In genomic region chr13:104176874-104177273, GRCm38 (mm10) we compare ENCODE assay signal across 10 mouse cellular contexts. TPM values are rescaled to one million over a fixed set of nuclear protein-coding genes. Genes with fewer than 3 reads are reported as not detected.
DNase-seq lines count a peak whose midpoint lies in the region; ATAC-seq and TF ChIP-seq lines count a peak whose summit lies in the region.
"Had no signal": no experiment of that assay in that cellular context is flagged by ENCODE, and none has a peak within 500 bp of the region (broad histone marks: within the 10 kb centered on the region; RNA-seq: fewer than 3 reads in every experiment).

No protein-coding gene starts in this region.

- H3K27ac ChIP-seq in heart, postnatal 0 days (ENCODE audit: low read depth): no peak overlapping the region
- H3K27ac ChIP-seq in bone marrow macrophage, adult 2 months (ENCODE audit: insufficient read depth, low read depth, low read length): no peak overlapping the region
- H3K27ac ChIP-seq in hindbrain, postnatal 0 days: no peak overlapping the region
- H3K27ac ChIP-seq in midbrain, embryonic 15.5 days: no peak overlapping the region

- WGBS in heart, postnatal 0 days: 53% methylated on average over 3 of the region's 3 CpGs
- 81% methylated on average over 3 of the region's 3 CpGs for WGBS in hindbrain, postnatal 0 days
- 76% methylated on average over 3 of the region's 3 CpGs for WGBS in midbrain, embryonic 15.5 days

- H3K36me3 ChIP-seq in heart, postnatal 0 days (replicated peaks; ENCODE audit: control insufficient read depth, insufficient read depth, low read length): peaks cover 9% of the 10 kb centered on the region; the same call in 1 of the 2 replicates
- 0 out of 2 replicates have a peak, but pooled peaks cover 5% of the 10 kb centered on the region for H3K36me3 ChIP-seq in hindbrain, postnatal 0 days (ENCODE audit: insufficient read depth, low read length)
- 0 out of 2 replicates have a peak, but pooled peaks cover 2% of the 10 kb centered on the region for H3K36me3 ChIP-seq in midbrain, embryonic 15.5 days (replicated peaks)

- TF ChIP-seq POLR2A in bone marrow macrophage, adult 2 months (IDR thresholded peaks at IDR 0.05; ENCODE audit: borderline replicate concordance, low read depth, low read length): no peak

- peak overlapping the region; percentile 94 for H3K4me2 ChIP-seq in heart, postnatal 0 days (ENCODE audit: low read depth, low read length)
- H3K4me2 ChIP-seq in hindbrain, postnatal 0 days (ENCODE audit: low read depth, low read length): peak overlapping the region; percentile 75
- peak overlapping the region; percentile 89 for H3K4me2 ChIP-seq in midbrain, embryonic 15.5 days

- H3K4me1 ChIP-seq in heart, postnatal 0 days (ENCODE audit: control insufficient read depth, insufficient read depth): peaks cover 14% of the 10 kb centered on the region
- H3K4me1 ChIP-seq in bone marrow macrophage, adult 2 months (ENCODE audit: control insufficient read depth, insufficient read depth, low read length): peaks cover 4% of the 10 kb centered on the region; the same call in 1 of the 2 replicates
- peaks cover 5% of the 10 kb centered on the region; the same call in 1 of the 2 replicates for H3K4me1 ChIP-seq in hindbrain, postnatal 0 days (ENCODE audit: insufficient read depth, low read length)
- peaks cover 18% of the 10 kb centered on the region for H3K4me1 ChIP-seq in midbrain, embryonic 15.5 days

- intact Hi-C loops in heart, postnatal 14 days (cut with DNase I): loop anchor here (5.0 kb wide), 1 partner anchor 50 kb away; the partner anchor contains the start of genes Cenpk and Ppwd1

- TF ChIP-seq CTCF in heart, postnatal 0 days (IDR thresholded peaks at IDR 0.05; ENCODE audit: low read depth): no peak
- no peak for TF ChIP-seq CTCF in bone marrow macrophage, adult 2 months (IDR thresholded peaks at IDR 0.05; ENCODE audit: low read depth, low read length)
- TF ChIP-seq CTCF in hindbrain, postnatal 0 days (IDR thresholded peaks at IDR 0.05; ENCODE audit: low read depth): no peak

- no peak for TF ChIP-seq EP300 in heart, postnatal 0 days (IDR thresholded peaks at IDR 0.05; ENCODE audit: low read depth)

- no peaks in the 10 kb centered on the region for H3K27me3 ChIP-seq in heart, postnatal 0 days (ENCODE audit: control insufficient read depth, insufficient read depth, low read length)
- no peaks in the 10 kb centered on the region for H3K27me3 ChIP-seq in hindbrain, postnatal 0 days (ENCODE audit: insufficient read depth, low read length)
- no peaks in the 10 kb centered on the region for H3K27me3 ChIP-seq in midbrain, embryonic 15.5 days (replicated peaks)

- no peak for ATAC-seq in heart, postnatal 0 days (ENCODE audit: insufficient read depth, low read depth)
- no peak for ATAC-seq in hindbrain, postnatal 0 days
- no peak for ATAC-seq in midbrain, embryonic 15.5 days (replicated peaks)

- no peak overlapping the region for H3K9ac ChIP-seq in heart, postnatal 0 days (replicated peaks; ENCODE audit: low read depth, low read length)
- H3K9ac ChIP-seq in hindbrain, postnatal 0 days (replicated peaks; ENCODE audit: low read length): 0 out of 2 replicates have a peak overlapping the region, but pooled peaks have one; percentile 28
- no peak overlapping the region for H3K9ac ChIP-seq in midbrain, embryonic 15.5 days

- H3K9me3 ChIP-seq in heart, postnatal 0 days (replicated peaks; ENCODE audit: control insufficient read depth, low read length): no peaks in the 10 kb centered on the region
- H3K9me3 ChIP-seq in hindbrain, postnatal 0 days (ENCODE audit: low read length): no peaks in the 10 kb centered on the region
- H3K9me3 ChIP-seq in midbrain, embryonic 15.5 days: no peaks in the 10 kb centered on the region

- no peak for DNase-seq in heart, postnatal 0 days (ENCODE audit: low spot score)
- no peak for DNase-seq in heart, postnatal 14 days
- DNase-seq in hindbrain, postnatal 0 days (ENCODE audit: low spot score): no peak
- DNase-seq in adrenal gland, adult 18-20 months (ENCODE audit: low spot score in 2 of 2): no peak
- DNase-seq in frontal cortex, postnatal 10 days (ENCODE audit: low spot score in 2 of 2): no peak
- no peak for DNase-seq in cerebellum, adult 9-11 months
- DNase-seq: cerebellum, postnatal 36 days; right cerebral cortex, postnatal 4 days had no signal

- H3K4me3 ChIP-seq in heart, postnatal 0 days (ENCODE audit: low read depth, low read length): peak overlapping the region; percentile 98
- peak overlapping the region; percentile 42 for H3K4me3 ChIP-seq in bone marrow macrophage, adult 2 months (ENCODE audit: insufficient read depth, low read length)
- peak overlapping the region; percentile 94; the same call in 1 of the 2 replicates for H3K4me3 ChIP-seq in hindbrain, postnatal 0 days (ENCODE audit: low read length)
- H3K4me3 ChIP-seq in midbrain, embryonic 15.5 days: peak overlapping the region; percentile 23

RNA-seq across cellular contexts. Expression of gene Trappc13, which starts 1.4 kb away (rescaled TPM):
- total RNA-seq in heart, postnatal 0 days (2014; rRNA removed; ENCODE audit: low replicate concordance): 28.3 and 35.4 TPM in 2 replicates
- polyA plus RNA-seq in heart, postnatal 0 days (2015; fragmentation: Nextera tagmentation; extraction: Ambion mirVana): 33.1 and 38.8 TPM in 2 replicates
- total RNA-seq in heart, postnatal 14 days (2021): 10 to 100 TPM; 32.9 to 36.9 TPM
- 28.1 and 33.0 TPM in 2 replicates for polyA plus RNA-seq in bone marrow macrophage, adult 2 months (2012; ENCODE audit: insufficient read depth, insufficient read length, missing spikeins)
- total RNA-seq in hindbrain, postnatal 0 days (2014; rRNA removed): 26.0 and 27.7 TPM in 2 replicates
- polyA plus RNA-seq in hindbrain, postnatal 0 days (2015; fragmentation: Nextera tagmentation; extraction: Ambion mirVana): 41.9 and 46.6 TPM in 2 replicates
- 55.9 and 58.7 TPM in 2 replicates for polyA plus RNA-seq in midbrain, embryonic 15.5 days (2015; fragmentation: Nextera tagmentation; extraction: Ambion mirVana)
- total RNA-seq in adrenal gland, adult 18-20 months (2021): 10 to 100 TPM; 58.9 to 72.0 TPM

RNA-seq across cellular contexts. Expression of gene Trim23, which starts 1.7 kb away (rescaled TPM):
- 16.8 and 20.6 TPM in 2 replicates for total RNA-seq in heart, postnatal 0 days (2014; rRNA removed; ENCODE audit: low replicate concordance)
- polyA plus RNA-seq in heart, postnatal 0 days (2015; fragmentation: Nextera tagmentation; extraction: Ambion mirVana): 13.2 and 14.3 TPM in 2 replicates
- total RNA-seq in heart, postnatal 14 days (2021): 10 to 100 TPM; 18.8 to 20.6 TPM
- polyA plus RNA-seq in bone marrow macrophage, adult 2 months (2012; ENCODE audit: insufficient read depth, insufficient read length, missing spikeins): 10.9 and 12.3 TPM in 2 replicates
- 27.5 and 29.7 TPM in 2 replicates for total RNA-seq in hindbrain, postnatal 0 days (2014; rRNA removed)
- polyA plus RNA-seq in hindbrain, postnatal 0 days (2015; fragmentation: Nextera tagmentation; extraction: Ambion mirVana): 28.8 and 30.7 TPM in 2 replicates
- 34.8 and 37.0 TPM in 2 replicates for polyA plus RNA-seq in midbrain, embryonic 15.5 days (2015; fragmentation: Nextera tagmentation; extraction: Ambion mirVana)
- 10 to 100 TPM; 15.2 to 16.3 TPM for total RNA-seq in adrenal gland, adult 18-20 months (2021)

RNA-seq across cellular contexts. Expression of gene Cenpk, which starts 51.5 kb away (rescaled TPM):
- total RNA-seq in heart, postnatal 0 days (2014; rRNA removed; ENCODE audit: low replicate concordance): 0.19 and 4.5 TPM in 2 replicates
- 17.3 and 18.2 TPM in 2 replicates for polyA plus RNA-seq in heart, postnatal 0 days (2015; fragmentation: Nextera tagmentation; extraction: Ambion mirVana)
- total RNA-seq in heart, postnatal 14 days (2021): 1 to 10 TPM; 1.4 to 1.9 TPM
- 9.6 and 9.8 TPM in 2 replicates for polyA plus RNA-seq in bone marrow macrophage, adult 2 months (2012; ENCODE audit: insufficient read depth, insufficient read length, missing spikeins)
- 2.5 and 3.0 TPM in 2 replicates for total RNA-seq in hindbrain, postnatal 0 days (2014; rRNA removed)
- 18.2 and 19.8 TPM in 2 replicates for polyA plus RNA-seq in hindbrain, postnatal 0 days (2015; fragmentation: Nextera tagmentation; extraction: Ambion mirVana)
- 10.6 and 11.6 TPM in 2 replicates for polyA plus RNA-seq in midbrain, embryonic 15.5 days (2015; fragmentation: Nextera tagmentation; extraction: Ambion mirVana)
- 1 to 10 TPM; 1.6 to 1.8 TPM for total RNA-seq in adrenal gland, adult 18-20 months (2021)

RNA-seq across cellular contexts. Expression of gene Ppwd1, which starts 51.8 kb away (rescaled TPM):
- 2.1 and 4.8 TPM in 2 replicates for total RNA-seq in heart, postnatal 0 days (2014; rRNA removed; ENCODE audit: low replicate concordance)
- 5.4 and 5.8 TPM in 2 replicates for polyA plus RNA-seq in heart, postnatal 0 days (2015; fragmentation: Nextera tagmentation; extraction: Ambion mirVana)
- total RNA-seq in heart, postnatal 14 days (2021): 1 to 10 TPM; 8.4 TPM
- polyA plus RNA-seq in bone marrow macrophage, adult 2 months (2012; ENCODE audit: insufficient read depth, insufficient read length, missing spikeins): 18.1 and 19.9 TPM in 2 replicates
- total RNA-seq in hindbrain, postnatal 0 days (2014; rRNA removed): 4.3 and 5.9 TPM in 2 replicates
- polyA plus RNA-seq in hindbrain, postnatal 0 days (2015; fragmentation: Nextera tagmentation; extraction: Ambion mirVana): 6.3 and 6.9 TPM in 2 replicates
- 6.6 and 6.9 TPM in 2 replicates for polyA plus RNA-seq in midbrain, embryonic 15.5 days (2015; fragmentation: Nextera tagmentation; extraction: Ambion mirVana)
- total RNA-seq in adrenal gland, adult 18-20 months (2021): 10 to 100 TPM; 13.1 to 13.3 TPM

Comparison
In these comparisons a context has a peak if more than half of its experiments do, and no peak if none do; other contexts are left out.
1. H3K4me3 ChIP-seq: peak in every context shown above with its lines; median percentile 98 in heart, postnatal 0 days; 94 in hindbrain, postnatal 0 days; 42 in bone marrow macrophage, adult 2 months; 23 in midbrain, embryonic 15.5 days.